Mouse (Mus musculus): ENCODE results near the gene Gp5.
"Not testable (repeated sequence)": the region's sequence is repeated elsewhere in the genome, so short reads cannot be mapped to it uniquely, and the experiment has no call there.

Gene Gp5

GRCm38 (mm10) chr16:30310647-30311046 lies at the start of gene Gp5:
Gene Gp5 (minus strand): TSS chr16:30310779.
- DNase-seq (ENCODE audit: low spot score): no peak

DNA sequence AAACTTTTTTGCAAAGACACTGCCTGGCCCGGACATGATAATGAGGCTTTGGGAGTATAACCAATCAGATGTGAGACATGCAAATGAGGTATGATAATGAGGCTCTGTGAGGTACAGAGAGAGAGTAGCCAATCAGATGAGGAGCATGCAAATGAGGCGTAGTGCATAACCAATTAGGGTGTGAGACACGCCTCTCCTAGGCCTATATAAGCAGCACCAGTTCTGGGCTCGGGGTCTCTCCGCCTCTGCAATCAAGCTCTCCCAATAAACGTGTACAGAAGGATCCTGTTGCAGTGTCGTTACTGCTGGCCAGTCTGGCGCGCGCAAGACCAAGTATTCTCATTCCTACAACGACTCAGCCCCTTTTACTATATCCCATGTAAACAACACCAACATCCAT lies 42.9 kb upstream of the Gp5 start:
- not testable (repeated sequence) for DNase-seq (ENCODE audit: low spot score)

- DNase-seq (ENCODE audit: low spot score): peak; percentile 71
Measured at GRCm38 (mm10) chr16:30314236-30314635, 3.7 kb upstream of the Gp5 start.

DNA sequence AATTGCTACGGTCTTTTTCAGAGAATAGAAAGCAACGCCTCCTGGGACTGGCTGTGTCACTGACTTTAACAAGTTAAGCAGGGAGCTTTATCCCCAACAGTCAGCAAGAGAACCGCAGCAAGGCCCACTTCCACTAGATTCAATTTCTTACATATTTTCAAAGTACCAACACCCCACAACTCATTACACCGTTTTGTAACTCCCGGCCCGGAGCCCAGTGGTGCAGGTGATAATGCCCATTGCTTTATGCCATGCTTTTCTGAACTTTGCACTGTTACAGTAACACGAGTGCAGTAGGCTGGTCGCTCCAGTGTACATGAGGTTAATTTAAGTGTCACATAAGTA lies 436 bp downstream of the Gp5 start:
- peak; percentile 14 for DNase-seq (ENCODE audit: low spot score)

DNA sequence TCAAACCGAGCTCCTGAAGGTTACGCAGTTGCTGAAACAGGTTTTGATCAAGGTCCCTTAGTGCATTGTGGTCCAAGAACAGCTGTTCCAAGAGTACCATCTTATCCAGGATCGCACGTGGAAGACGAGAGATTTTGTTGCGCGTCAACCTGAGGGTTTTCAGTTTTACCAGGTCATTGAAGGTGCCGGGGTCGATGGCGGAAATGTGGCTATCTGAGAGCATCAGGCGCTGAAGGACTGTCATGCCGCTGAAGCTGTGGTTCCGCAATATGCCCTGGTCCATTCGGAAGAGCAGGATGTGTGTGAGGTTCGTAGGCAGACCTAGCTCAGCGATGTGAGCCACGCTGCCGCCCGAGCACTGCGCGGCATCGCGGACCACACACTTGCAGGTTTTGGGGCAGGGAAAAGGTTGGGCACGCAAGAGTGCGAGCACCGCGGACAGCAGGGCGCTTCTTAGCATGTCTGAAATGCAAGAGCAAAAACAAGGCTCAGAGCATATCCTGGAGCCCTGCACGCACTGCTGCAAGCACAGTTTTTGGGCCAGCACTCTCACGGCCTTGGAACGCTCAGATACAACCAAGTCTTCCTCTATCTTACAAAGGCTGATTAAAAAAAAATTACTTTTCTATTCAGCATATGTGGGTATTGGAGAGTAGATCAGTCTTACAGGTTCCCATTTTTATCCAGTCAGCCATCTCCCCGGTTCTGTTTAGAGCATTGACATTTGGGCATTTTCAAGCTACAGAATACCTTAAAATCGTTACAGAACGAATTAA lies 996 bp downstream of the Gp5 start:
- DNase-seq (ENCODE audit: low spot score): peak; percentile 40

GRCm38 (mm10) chr16:30308616-30309394 lies 1.8 kb downstream of the Gp5 start:
- DNase-seq (ENCODE audit: low spot score): peak; percentile 66

GRCm38 (mm10) chr16:30307961-30308615 lies 2.5 kb downstream of the Gp5 start:
- peak; percentile 41 for DNase-seq (ENCODE audit: low spot score)

GRCm38 (mm10) chr16:30307306-30307705 lies 3.3 kb downstream of the Gp5 start:
- DNase-seq (ENCODE audit: low spot score): peak; percentile 10

DNA sequence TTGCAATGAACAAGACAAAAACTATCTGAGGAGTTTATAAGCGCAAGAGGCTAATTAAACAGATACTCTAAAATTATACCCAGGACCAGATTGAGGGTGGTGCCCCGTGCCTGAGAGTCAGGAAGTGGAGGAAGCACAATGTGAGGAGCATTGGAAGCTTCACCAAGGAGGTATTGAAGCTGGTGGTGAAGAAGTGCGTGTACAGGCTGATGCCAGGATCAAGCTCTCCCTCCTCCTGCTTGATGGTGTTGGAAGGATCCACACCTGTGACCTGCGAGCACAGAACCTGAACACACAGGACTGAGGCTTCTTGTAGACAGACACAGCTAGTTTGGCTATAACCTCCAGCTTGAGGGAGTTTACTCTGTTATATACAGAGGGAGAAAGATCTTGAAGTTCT lies 4.5 kb downstream of the Gp5 start:
- DNase-seq (ENCODE audit: low spot score): no peak

- no peak for DNase-seq (ENCODE audit: low spot score)
Measured at GRCm38 (mm10) chr16:30304236-30304635, 6.3 kb downstream of the Gp5 start.

- DNase-seq (ENCODE audit: low spot score): no peak
Measured at GRCm38 (mm10) chr16:30303411-30303810, 7.2 kb downstream of the Gp5 start.

DNA sequence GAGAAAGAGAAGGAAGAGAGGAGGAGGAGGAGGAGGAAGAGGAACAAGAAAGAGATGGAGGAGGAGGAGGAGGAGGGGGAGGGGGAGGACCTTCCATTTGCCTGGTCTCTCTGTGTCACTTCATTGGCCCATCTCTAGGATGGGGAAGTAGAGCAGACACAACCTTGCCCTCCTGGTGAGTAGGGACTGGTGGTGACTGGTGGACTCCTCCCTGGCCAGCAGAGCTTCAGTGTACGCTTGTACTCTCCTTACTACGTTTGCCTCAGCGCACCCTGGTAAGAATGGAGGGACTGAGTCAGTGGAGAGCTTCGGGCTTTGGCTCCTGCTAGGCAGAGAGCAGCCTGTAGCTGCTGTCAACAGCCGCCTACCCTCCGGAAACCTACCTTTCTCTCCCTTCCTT lies 7.9 kb downstream of the Gp5 start:
- no peak for DNase-seq (ENCODE audit: low spot score)

- peak; percentile 29 for DNase-seq (ENCODE audit: low spot score)
Measured at GRCm38 (mm10) chr16:30299711-30300277, 10.8 kb downstream of the Gp5 start.

DNA sequence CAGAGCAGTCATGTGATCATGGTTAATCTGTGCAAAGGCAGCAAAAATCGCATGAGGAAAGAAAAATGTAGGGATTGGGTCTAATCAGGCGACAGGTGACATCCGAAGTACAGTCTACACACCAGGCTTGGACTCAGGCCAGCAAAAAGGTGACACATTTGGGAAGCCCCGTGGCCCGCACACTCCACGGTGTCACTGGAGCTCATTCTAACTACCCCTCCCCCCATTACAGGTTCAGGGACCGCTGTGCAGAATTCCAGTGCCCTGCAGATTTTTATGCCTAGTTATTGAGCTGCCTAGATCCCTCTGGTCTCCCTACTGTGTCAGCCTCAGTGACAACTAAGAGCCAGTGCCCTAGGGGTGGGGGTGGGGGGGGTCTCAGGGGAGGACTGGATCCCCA lies 13.1 kb downstream of the Gp5 start:
- DNase-seq (ENCODE audit: low spot score): no peak

DNA sequence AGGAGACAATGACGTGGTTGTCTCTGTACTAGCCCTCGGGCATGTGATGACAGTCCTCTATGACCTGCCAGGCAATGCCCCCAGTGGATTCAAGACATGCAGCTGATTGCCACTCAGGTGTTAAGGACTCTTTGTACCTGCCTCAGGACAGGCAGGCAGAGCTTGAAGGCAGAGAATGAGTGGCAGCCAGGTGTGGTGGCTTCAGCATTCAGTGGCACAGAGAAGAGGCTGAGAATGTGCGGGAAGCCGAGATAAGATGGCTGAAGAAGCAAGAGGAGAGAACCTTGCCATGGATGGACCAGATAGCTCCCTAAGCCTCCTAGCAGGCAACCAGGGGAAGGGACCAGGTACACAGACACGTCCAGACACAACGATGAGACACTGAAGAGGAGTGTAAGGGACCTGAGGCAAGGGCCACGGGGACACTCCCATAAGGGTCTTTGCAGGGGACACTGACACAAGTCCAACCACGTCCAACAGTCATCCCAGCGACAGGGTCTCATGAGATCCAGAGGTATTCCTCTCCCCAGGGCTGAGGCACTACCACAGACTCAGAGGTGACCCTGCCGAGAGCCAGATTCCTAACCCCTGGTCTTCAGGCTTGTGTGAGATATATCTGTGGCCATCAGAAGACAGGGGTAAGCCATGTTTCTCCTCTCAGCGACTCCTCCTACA lies 13.8 kb downstream of the Gp5 start:
- no peak for DNase-seq (ENCODE audit: low spot score)

DNA sequence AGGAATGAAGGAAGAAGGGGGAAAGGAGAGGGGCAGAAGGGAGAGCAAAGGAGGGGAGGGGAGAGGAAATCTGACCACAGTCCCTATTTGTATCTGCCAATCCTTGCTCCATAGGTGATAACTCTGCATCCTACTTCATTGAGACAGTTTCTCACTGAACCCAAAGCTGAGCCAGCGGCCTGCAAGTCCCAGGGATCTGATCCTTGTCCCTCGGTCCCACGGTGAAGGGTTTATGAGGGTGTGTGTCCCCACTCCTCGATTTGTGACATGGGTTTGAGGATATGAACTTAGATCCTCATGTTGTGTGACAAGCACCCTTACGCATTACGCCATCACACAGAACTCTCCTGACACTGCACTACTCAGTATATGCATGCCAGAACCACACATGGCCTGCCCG lies 15.5 kb downstream of the Gp5 start:
- no peak for DNase-seq (ENCODE audit: low spot score)

GRCm38 (mm10) chr16:30290436-30290835 lies 20.1 kb downstream of the Gp5 start:
- DNase-seq (ENCODE audit: low spot score): no peak

DNA sequence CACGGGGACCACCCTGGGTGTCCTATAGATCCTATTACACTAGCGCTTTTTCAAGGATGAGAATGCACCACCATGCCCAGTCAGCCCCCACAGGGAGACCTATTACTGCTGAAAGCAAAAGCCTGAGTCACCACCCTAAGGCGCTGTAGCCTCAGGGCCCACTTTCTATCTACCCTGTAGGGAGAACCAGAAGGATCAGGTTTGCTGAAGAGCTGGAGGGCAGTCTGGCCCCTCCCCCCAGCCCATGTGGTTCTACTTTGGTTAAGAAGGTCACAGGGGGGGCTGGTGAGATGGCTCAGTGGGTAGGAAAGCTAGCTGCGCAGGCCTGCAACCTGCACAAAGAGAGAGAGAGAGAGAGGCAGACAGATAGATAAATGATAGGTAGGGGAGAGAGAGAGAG lies 24.9 kb downstream of the Gp5 start:
- DNase-seq (ENCODE audit: low spot score): peak; percentile 53

DNA sequence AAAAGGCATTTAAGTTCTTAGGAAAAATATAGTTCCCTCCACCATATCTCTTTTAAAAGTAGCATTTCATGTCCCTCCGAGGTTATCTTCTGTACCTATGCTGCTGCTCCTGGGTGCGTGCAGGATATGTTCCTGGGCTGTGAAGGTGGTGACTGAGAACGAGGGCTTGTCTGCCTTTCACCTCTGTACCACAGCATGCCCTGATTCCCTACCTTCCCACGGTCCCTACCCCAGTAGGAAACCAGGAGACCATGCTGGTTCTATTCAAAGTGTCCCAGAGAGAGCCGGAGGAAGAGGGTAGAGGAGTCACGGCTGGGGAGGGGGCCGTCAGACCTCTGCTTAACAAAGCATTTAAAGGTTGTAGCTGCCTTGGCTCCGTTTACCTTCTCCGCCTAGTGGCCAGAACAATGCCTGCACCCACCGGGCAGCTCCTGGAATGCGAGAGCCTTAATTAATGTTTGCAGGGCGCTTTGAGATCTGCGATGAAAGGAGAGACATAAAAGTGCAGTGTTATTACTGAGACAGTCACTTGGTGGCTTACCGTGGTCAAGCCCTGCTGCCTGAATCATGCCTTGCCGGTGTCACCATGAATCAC lies 26.7 kb downstream of the Gp5 start:
- peak; percentile 81 for DNase-seq (ENCODE audit: low spot score)

GRCm38 (mm10) chr16:30282844-30283495 lies 27.6 kb downstream of the Gp5 start, which contains the start of gene Lrrc15:
Gene Lrrc15 (minus strand): TSS chr16:30283256.
- DNase-seq (ENCODE audit: low spot score): peak; percentile 74

DNA sequence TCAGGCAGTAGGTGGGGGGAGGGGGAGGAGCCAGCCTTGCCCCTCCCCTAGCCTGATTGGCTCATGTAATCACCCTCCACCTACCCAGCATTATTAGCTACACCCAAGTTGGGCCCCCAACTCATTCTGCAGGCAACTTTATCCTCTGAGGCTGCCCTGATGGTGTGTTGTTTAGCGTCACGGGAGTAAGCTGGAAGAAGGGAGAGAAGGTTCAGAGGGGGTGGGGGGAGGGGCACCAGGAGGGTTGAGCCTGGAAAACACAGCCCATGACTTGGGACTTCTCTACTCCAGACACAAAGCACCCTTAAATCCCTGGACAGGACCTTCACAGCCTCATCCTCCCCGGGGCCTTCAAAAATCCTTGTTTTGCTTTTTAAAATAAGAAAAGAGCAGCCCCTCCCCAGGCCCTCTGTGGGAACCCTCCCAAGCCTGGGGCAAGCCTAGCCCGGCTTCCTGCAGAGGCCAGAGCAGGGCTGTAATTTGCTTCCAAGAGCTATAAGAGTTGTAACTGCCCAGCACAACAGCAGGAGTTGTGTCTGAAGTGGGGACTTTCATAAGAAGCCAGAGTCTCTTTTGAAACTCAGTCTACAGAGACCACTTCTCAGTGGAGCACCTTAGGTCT lies 29.8 kb downstream of the Gp5 start:
- no peak for DNase-seq (ENCODE audit: low spot score)

All from embryo, embryonic 10.5 days (tissue).